Mouse (Mus musculus) limb, embryonic 15.5 days (tissue): Measurements from ENCODE around the gene Shisa5. TPM values are rescaled to one million over a fixed set of nuclear protein-coding genes. Genes with fewer than 3 reads are reported as not detected.

ENCODE experiments used
- ATAC-seq: fragments of 200-750 bp; cut with Nextera tagmentation; 2 replicates; pipeline ENCODE4 v1.8.0; 2017; ENCODE audit warnings: low read depth, moderate TSS enrichment; ENCODE audit not compliant: insufficient number of reproducible peaks, low FRiP score, low TSS enrichment
- H3K27ac ChIP-seq: fragments of 300-500 bp; sonication (generic); 2 replicates; pipeline ENCODE4 v1.5.1; 2015; ENCODE audit warnings: moderate library complexity, mild to moderate bottlenecking, inconsistent platforms
- H3K27me3 ChIP-seq: fragments of 300-500 bp; sonication (generic); 2 replicates; pipeline ENCODE4 v1.6.1; 2015; ENCODE audit warnings: inconsistent platforms
- H3K36me3 ChIP-seq: fragments of 300-500 bp; sonication (generic); 2 replicates; pipeline ENCODE4 v1.6.1; 2015; ENCODE audit warnings: inconsistent platforms
- H3K4me1 ChIP-seq: fragments of 300-500 bp; sonication (generic); 2 replicates; pipeline ENCODE4 v1.6.1; 2015; ENCODE audit warnings: inconsistent platforms
- H3K4me2 ChIP-seq: fragments of 300-500 bp; sonication (generic); 2 replicates; pipeline ENCODE4 v1.6.1; 2015; ENCODE audit warnings: mild to moderate bottlenecking, inconsistent platforms
- H3K4me3 ChIP-seq: fragments of 300-500 bp; sonication (generic); 2 replicates; pipeline ENCODE4 v1.5.1; 2015; ENCODE audit warnings: mild to moderate bottlenecking, inconsistent platforms
- H3K9ac ChIP-seq: fragments of 300-500 bp; sonication (generic); 2 replicates; pipeline ENCODE4 v1.6.1; 2015; ENCODE audit warnings: inconsistent platforms
- H3K9me3 ChIP-seq: fragments of 300-500 bp; sonication (generic); 2 replicates; pipeline ENCODE4 v1.6.1; 2016; ENCODE audit warnings: inconsistent platforms
- WGBS: fragments of 180-500 bp; shearing (Covaris S2); methylation state at CpG from one replicate; pipeline ENCODE4 v1.1.7; 2015; 5-methylcytosine and 5-hydroxymethylcytosine counted together
- polyA plus RNA-seq: library from polyadenylated mRNA; unstranded; fragments of >200 nt; fragmentation: Nextera tagmentation; extraction: Ambion mirVana; gene quantifications from 2 replicates; pipeline ENCODE4 v1.2.1, GENCODE M21; 2015

Gene Shisa5
- polyA plus RNA-seq, 1 experiment from 2014 or later: 108 TPM

DNA sequence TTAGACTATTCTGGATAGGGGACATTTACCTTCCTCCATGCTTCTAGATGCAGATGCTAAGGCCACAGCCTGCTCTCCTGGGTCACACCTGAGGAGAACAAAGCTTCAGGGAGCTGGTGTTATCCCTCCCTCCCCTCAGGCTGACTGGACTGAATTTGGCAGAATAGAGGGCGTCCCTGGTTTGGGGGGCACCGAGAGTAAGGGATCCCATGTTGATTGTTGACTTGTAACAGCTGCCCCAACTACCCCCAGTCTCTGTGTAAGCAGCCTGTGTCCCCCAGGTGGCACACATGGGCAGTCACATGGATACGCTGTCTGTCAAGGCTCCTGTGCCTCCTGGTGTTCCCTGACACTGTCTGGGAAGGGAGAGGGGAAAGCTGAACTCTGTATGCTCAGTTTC is 9.9 kb upstream of the Shisa5 start:
- Histone ChIP-seq H3K9me3 (no peaks in the 10 kb centered on the region), H3K27me3 (no peaks in the 10 kb centered on the region), H3K4me1 (no peaks in the 10 kb centered on the region), H3K9ac (no peak overlapping the region), H3K4me3 (no peak overlapping the region), H3K36me3 (peaks cover 7% of the 10 kb centered on the region; the same call in 1 of the 2 replicates), H3K4me2 (no peak overlapping the region), H3K27ac (no peak overlapping the region)
- ATAC-seq: no peak
- 73% methylated on average over 3 of the region's 3 CpGs for WGBS

GRCm38 (mm10) chr9:109028919-109029318 is 9.4 kb upstream of the Shisa5 start:
- Histone ChIP-seq H3K36me3 (peaks cover 7% of the 10 kb centered on the region; the same call in 1 of the 2 replicates), H3K4me3 (no peak overlapping the region), H3K4me2 (no peak overlapping the region), H3K9ac (no peak overlapping the region), H3K27ac (no peak overlapping the region), H3K27me3 (no peaks in the 10 kb centered on the region), H3K9me3 (no peaks in the 10 kb centered on the region), H3K4me1 (no peaks in the 10 kb centered on the region)
- ATAC-seq: no peak
- whole genome bisulfite sequencing: 57% methylated on average over 5 of the region's 5 CpGs

DNA sequence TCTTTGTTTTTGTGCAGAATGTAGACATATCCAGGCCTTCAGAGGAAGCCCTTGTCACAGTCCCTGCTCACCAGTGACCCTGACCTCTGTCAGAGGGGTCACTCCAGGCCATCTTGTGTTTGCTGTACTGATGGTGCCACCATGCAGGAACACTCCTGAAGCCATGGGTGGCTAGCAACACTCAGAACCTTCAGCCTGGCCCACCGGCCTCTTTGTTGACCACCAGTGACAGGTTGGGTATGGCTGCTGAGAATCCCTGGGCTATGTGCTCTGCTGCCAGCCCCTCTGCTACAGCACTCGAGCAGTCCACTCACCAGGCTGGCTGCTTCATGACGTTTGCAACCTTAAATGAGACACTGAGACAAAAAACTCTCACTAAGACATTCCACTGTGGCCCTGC is 8.1 kb upstream of the Shisa5 start:
- H3K4me3 ChIP-seq: no peak overlapping the region
- H3K9me3 ChIP-seq: no peaks in the 10 kb centered on the region
- no peaks in the 10 kb centered on the region for H3K4me1 ChIP-seq
- peaks cover 4% of the 10 kb centered on the region; the same call in 1 of the 2 replicates for H3K36me3 ChIP-seq
- H3K9ac ChIP-seq: no peak overlapping the region
- no peaks in the 10 kb centered on the region for H3K27me3 ChIP-seq
- WGBS: 75% methylated on average over 3 of the region's 3 CpGs
- no peak for ATAC-seq
- no peak overlapping the region for H3K27ac ChIP-seq
- no peak overlapping the region for H3K4me2 ChIP-seq

- H3K36me3 ChIP-seq: no peaks in the 10 kb centered on the region; the same call in 1 of the 2 replicates
- no peak overlapping the region for H3K4me2 ChIP-seq
- H3K27ac ChIP-seq: no peak overlapping the region
- no peak overlapping the region for H3K9ac ChIP-seq
- H3K4me3 ChIP-seq: no peak overlapping the region
- no peaks in the 10 kb centered on the region for H3K4me1 ChIP-seq
- no peak for ATAC-seq
- no peaks in the 10 kb centered on the region for H3K9me3 ChIP-seq
- no peaks in the 10 kb centered on the region for H3K27me3 ChIP-seq
- WGBS: 89% methylated on average over 7 of the region's 7 CpGs
Measured at GRCm38 (mm10) chr9:109031001-109031400, 7.4 kb upstream of the Shisa5 start.

DNA sequence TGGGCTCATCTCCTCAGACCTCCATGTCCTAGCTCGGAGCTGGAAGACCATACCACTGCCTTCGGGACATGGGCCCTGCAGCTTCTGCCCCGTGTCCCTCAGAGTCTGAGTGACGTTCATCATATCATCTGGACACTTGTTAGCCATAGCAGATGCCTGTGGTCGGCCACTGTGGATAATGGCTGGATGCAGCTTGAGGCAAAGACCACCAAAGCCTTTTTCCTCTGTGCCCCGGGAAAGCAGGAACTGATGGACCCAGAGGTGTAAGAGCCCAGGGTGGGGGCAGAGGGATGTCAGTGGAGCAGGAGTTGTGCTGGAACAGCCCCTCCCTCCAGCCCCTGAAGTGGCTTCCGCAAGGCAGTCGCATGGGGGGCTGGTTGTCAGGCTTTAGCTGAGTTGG is 6.7 kb upstream of the Shisa5 start:
- Histone ChIP-seq H3K9ac (no peak overlapping the region), H3K27ac (no peak overlapping the region), H3K4me3 (no peak overlapping the region), H3K36me3 (no peaks in the 10 kb centered on the region; the same call in 1 of the 2 replicates), H3K4me1 (no peaks in the 10 kb centered on the region), H3K9me3 (no peaks in the 10 kb centered on the region), H3K27me3 (no peaks in the 10 kb centered on the region), H3K4me2 (no peak overlapping the region)
- no peak for ATAC-seq
- WGBS: 79% methylated on average over 8 of the region's 8 CpGs

GRCm38 (mm10) chr9:109032435-109032834 is 5.9 kb upstream of the Shisa5 start:
- Histone ChIP-seq H3K27ac (no peak overlapping the region), H3K9me3 (no peaks in the 10 kb centered on the region), H3K4me3 (no peak overlapping the region), H3K4me2 (no peak overlapping the region), H3K9ac (no peak overlapping the region), H3K4me1 (no peaks in the 10 kb centered on the region), H3K36me3 (no peaks in the 10 kb centered on the region; the same call in 1 of the 2 replicates), H3K27me3 (no peaks in the 10 kb centered on the region)
- ATAC-seq: no peak
- 84% methylated on average over 6 of the region's 6 CpGs for WGBS

GRCm38 (mm10) chr9:109038901-109039364 is 568 bp downstream of the Shisa5 start:
- ATAC-seq: peak; percentile 41; the same call in 1 of the 2 replicates
- peak overlapping the region; percentile 84 for H3K9ac ChIP-seq
- peak overlapping the region; percentile 71 for H3K4me2 ChIP-seq
- peak overlapping the region; percentile 83 for H3K27ac ChIP-seq
- H3K9me3 ChIP-seq: no peaks in the 10 kb centered on the region
- H3K27me3 ChIP-seq: no peaks in the 10 kb centered on the region
- WGBS: 12% methylated on average over 8 of the region's 8 CpGs
- H3K4me1 ChIP-seq: peaks cover 31% of the 10 kb centered on the region
- no peaks in the 10 kb centered on the region for H3K36me3 ChIP-seq
- H3K4me3 ChIP-seq: peak overlapping the region; percentile 69

- Histone ChIP-seq H3K4me2 (peak overlapping the region; percentile 71), H3K4me3 (peak overlapping the region; percentile 69; the same call in 1 of the 2 replicates)
- WGBS: 70% methylated on average over 4 of the region's 4 CpGs
Measured at GRCm38 (mm10) chr9:109039681-109040080, 1.3 kb downstream of the Shisa5 start.

DNA sequence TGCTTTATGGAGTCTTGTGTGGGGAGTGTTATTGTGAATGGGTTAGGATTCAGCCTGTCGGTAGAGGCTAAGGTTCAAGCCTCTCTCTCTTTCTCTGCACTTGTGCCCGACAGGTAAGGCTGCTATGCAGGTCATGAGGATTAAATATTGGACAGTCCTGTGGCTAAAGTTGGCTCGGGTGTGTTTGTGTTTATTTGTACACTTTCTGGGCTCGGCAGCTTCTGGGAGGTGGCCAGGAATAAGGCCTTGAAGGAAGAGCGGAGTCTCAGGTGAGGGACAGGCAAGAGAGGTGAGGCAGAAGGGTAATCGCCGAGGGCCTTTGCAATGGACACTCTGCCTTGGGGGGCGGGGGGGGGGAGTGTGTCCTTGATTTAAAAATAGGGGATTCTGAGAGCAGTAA is 1.9 kb downstream of the Shisa5 start:
- WGBS: 83% methylated on average over 8 of the region's 8 CpGs
- Histone ChIP-seq H3K4me2 (no peak overlapping the region), H3K36me3 (peaks cover 8% of the 10 kb centered on the region), H3K9ac (no peak overlapping the region), H3K27me3 (no peaks in the 10 kb centered on the region), H3K4me3 (no peak overlapping the region; the same call in 1 of the 2 replicates), H3K9me3 (no peaks in the 10 kb centered on the region), H3K4me1 (peaks cover 31% of the 10 kb centered on the region), H3K27ac (no peak overlapping the region)
- no peak for ATAC-seq

More at GRCm38 (mm10) chr9:109039681-109040080, 1.3 kb downstream of the Shisa5 start:
- H3K9ac ChIP-seq: no peak overlapping the region
- peaks cover 31% of the 10 kb centered on the region for H3K4me1 ChIP-seq
- H3K27ac ChIP-seq: no peak overlapping the region
- no peaks in the 10 kb centered on the region for H3K27me3 ChIP-seq
- H3K36me3 ChIP-seq: peaks cover 5% of the 10 kb centered on the region
- no peaks in the 10 kb centered on the region for H3K9me3 ChIP-seq
- ATAC-seq: no peak

DNA sequence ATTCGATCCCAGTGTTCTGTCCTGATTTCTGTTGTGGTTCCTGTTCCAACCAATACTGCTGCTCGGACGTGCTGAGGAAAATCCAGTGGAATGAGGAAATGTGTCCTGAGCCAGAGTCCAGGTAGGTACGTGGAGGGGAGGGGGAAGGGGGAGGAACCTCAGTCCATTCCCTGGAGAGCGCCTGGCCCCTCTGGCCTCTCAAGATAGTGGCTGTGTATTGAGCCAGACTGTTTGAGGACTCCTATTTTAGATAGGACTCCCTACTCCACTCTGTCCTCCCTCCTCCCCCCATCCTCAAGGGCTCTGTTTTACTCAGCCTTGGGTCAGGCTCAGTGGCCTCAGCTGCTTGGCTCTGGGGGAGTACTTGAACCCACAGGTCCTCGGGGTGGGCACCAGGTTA is 2.5 kb downstream of the Shisa5 start:
- Histone ChIP-seq H3K4me3 (no peak overlapping the region), H3K36me3 (peaks cover 8% of the 10 kb centered on the region), H3K4me2 (no peak overlapping the region), H3K4me1 (peaks cover 31% of the 10 kb centered on the region), H3K9me3 (no peaks in the 10 kb centered on the region), H3K27me3 (no peaks in the 10 kb centered on the region), H3K9ac (no peak overlapping the region), H3K27ac (no peak overlapping the region)
- 68% methylated on average over 6 of the region's 6 CpGs for WGBS
- no peak; the same call in 1 of the 2 replicates for ATAC-seq

DNA sequence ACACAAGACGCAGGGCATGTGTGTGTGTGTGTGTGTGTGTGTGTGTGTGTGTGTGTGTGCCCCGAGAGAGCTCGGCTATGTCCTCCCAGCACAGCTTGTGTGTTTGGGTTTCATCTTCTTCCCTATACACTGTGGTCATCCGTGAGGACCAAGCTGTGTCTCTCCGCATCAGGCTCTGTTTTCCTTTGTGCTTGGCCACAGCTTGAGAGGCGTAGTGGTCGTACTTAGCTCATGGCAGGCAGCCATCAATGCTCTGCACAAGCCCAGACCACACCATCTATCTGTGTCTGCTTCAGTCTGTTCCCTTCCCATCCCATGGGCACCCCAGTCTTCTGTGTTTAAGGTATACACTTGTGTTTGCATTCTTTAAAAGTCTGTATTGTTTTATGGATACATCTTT is 3.0 kb downstream of the Shisa5 start:
- no peaks in the 10 kb centered on the region for H3K9me3 ChIP-seq
- WGBS: 77% methylated on average over 7 of the region's 7 CpGs
- no peaks in the 10 kb centered on the region for H3K27me3 ChIP-seq
- ATAC-seq: peak; percentile 3; the same call in 1 of the 2 replicates
- no peak overlapping the region for H3K4me2 ChIP-seq
- no peak overlapping the region for H3K27ac ChIP-seq
- no peak overlapping the region for H3K9ac ChIP-seq
- H3K4me3 ChIP-seq: no peak overlapping the region
- H3K36me3 ChIP-seq: peaks cover 9% of the 10 kb centered on the region
- H3K4me1 ChIP-seq: peaks cover 31% of the 10 kb centered on the region

- peaks cover 29% of the 10 kb centered on the region for H3K36me3 ChIP-seq
- H3K4me3 ChIP-seq: no peak overlapping the region
- no peak overlapping the region for H3K9ac ChIP-seq
- WGBS: 39% methylated on average over 5 of the region's 5 CpGs
- no peak overlapping the region for H3K4me2 ChIP-seq
- no peaks in the 10 kb centered on the region for H3K9me3 ChIP-seq
- H3K27me3 ChIP-seq: no peaks in the 10 kb centered on the region
- no peak for ATAC-seq
- no peaks in the 10 kb centered on the region for H3K4me1 ChIP-seq
- no peak overlapping the region for H3K27ac ChIP-seq
Measured at GRCm38 (mm10) chr9:109046306-109046705, 7.9 kb downstream of the Shisa5 start.

DNA sequence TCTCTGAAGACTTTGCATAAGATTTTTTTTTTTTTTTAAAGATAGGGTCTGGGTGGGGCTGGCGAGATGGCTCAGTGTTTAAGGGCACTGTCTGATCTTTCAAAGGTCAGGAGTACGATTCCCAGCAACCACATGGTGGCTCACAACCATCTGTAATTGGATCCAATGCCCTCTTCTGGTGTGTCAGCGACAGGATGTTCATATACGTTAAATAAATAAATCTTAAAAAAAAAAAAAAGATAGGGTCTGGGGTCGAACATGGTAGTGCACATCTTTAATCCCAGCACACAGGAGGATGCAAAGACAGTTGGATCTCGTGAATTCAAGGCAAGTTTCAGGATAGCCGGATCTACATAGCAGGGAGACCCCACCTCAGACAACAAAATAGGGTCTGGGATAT is 11.0 kb downstream of the Shisa5 start:
- Histone ChIP-seq H3K27ac (no peak overlapping the region), H3K4me2 (no peak overlapping the region), H3K9me3 (no peaks in the 10 kb centered on the region), H3K27me3 (no peaks in the 10 kb centered on the region), H3K4me1 (peaks cover 1% of the 10 kb centered on the region; the same call in 1 of the 2 replicates), H3K4me3 (no peak overlapping the region), H3K36me3 (peaks cover 44% of the 10 kb centered on the region), H3K9ac (no peak overlapping the region)
- no peak for ATAC-seq
- WGBS: 81% methylated on average over 7 of the region's 7 CpGs
